Mouse (Mus musculus) CH12.LX (cell line): ENCODE measurements around the gene Mcf2l.

Experiments
- BHLHE40 ChIP-seq: IDR thresholded peaks from 2 replicates; pipeline ENCODE4 v1.6.1; 2011; ENCODE audit warnings: mild to moderate bottlenecking, low read depth, low read length, improper control_type of control experiment
- CHD1 ChIP-seq: IDR thresholded peaks from 2 replicates; pipeline ENCODE4 v1.6.1; 2012; ENCODE audit warnings: low read depth, low read length, improper control_type of control experiment, inconsistent platforms
- CTCF ChIP-seq, 2 experiments: IDR thresholded peaks in 1 of 2; conservative IDR thresholded peaks in 1 of 2; 2 replicates each; pipeline ENCODE4 v1.5.1; 2011 to 2012; ENCODE audit warnings: low read depth in 2 of 2, low read length in 2 of 2, improper control_type of control experiment in 1 of 2, inconsistent platforms in 1 of 2, mild to moderate bottlenecking in 1 of 2, moderate library complexity in 1 of 2
- E2F4 ChIP-seq: IDR thresholded peaks from 2 replicates; pipeline ENCODE4 v1.6.1; 2011; ENCODE audit warnings: low read depth, low read length, improper control_type of control experiment; ENCODE audit not compliant: insufficient replicate concordance
- ELF1 ChIP-seq: IDR thresholded peaks from 2 replicates; pipeline ENCODE4 v1.6.1; 2014; ENCODE audit warnings: low read depth, mild to moderate bottlenecking, inconsistent platforms, low read length, improper control_type of control experiment
- EP300 ChIP-seq: IDR thresholded peaks from 2 replicates; pipeline ENCODE4 v1.6.1; 2011; ENCODE audit warnings: low read length, improper control_type of control experiment
- HCFC1 ChIP-seq: IDR thresholded peaks from 2 replicates; pipeline ENCODE4 v1.6.1; 2012; ENCODE audit warnings: low read depth, mild to moderate bottlenecking, inconsistent platforms, low read length, improper control_type of control experiment
- JUN ChIP-seq: IDR thresholded peaks from 2 replicates; pipeline ENCODE4 v1.6.1; 2011; ENCODE audit warnings: low read depth, mild to moderate bottlenecking, low read length, improper control_type of control experiment, moderate library complexity; ENCODE audit not compliant: insufficient read depth
- JUND ChIP-seq: conservative IDR thresholded peaks from 2 replicates; pipeline ENCODE4 v1.6.1; 2011; ENCODE audit warnings: low read depth, low read length, improper control_type of control experiment
- POLR2A ChIP-seq: IDR thresholded peaks from 2 replicates; pipeline ENCODE4 v1.6.1; 2011; ENCODE audit warnings: low read depth, mild to moderate bottlenecking, improper control_type of control experiment, low read length
- RAD21 ChIP-seq: IDR thresholded peaks from 2 replicates; pipeline ENCODE4 v1.6.1; 2011; ENCODE audit warnings: low read depth, mild to moderate bottlenecking, low read length, improper control_type of control experiment, moderate library complexity
- SMC3 ChIP-seq: IDR thresholded peaks from 2 replicates; pipeline ENCODE4 v1.6.1; 2011; ENCODE audit warnings: low read depth, low read length, improper control_type of control experiment
- USF2 ChIP-seq: conservative IDR thresholded peaks from 2 replicates; pipeline ENCODE4 v1.6.1; 2011; ENCODE audit warnings: low read depth, low read length, improper control_type of control experiment

- no peak for TF ChIP-seq HCFC1
- no peak for TF ChIP-seq POLR2A
- no peak for TF ChIP-seq JUND
- TF ChIP-seq JUN, result no peak
- TF ChIP-seq CTCF (conservative IDR thresholded peaks at IDR 0.05 in 1 of 2, IDR thresholded peaks at IDR 0.05 in 1 of 2; ENCODE audit: low read depth in 2 of 2, low read length in 2 of 2), result no peak
- no peak for TF ChIP-seq BHLHE40
- TF ChIP-seq ELF1, result no peak
- no peak for TF ChIP-seq EP300
- TF ChIP-seq E2F4, result no peak
- TF ChIP-seq CHD1, result no peak
- TF ChIP-seq RAD21, result no peak
- TF ChIP-seq USF2, result no peak
- TF ChIP-seq SMC3, result no peak
These were observed 27.2 kb upstream of the Mcf2l start for GRCm38 (mm10) chr8:12846447-12846846.
